Mouse (Mus musculus) forebrain, embryonic 11.5 days (tissue): ENCODE data around the gene Rapgef2. TPM values are rescaled to one million over a fixed set of nuclear protein-coding genes. Genes with fewer than 3 reads are reported as not detected.

Source experiments
- ATAC-seq: fragments of 200-750 bp; cut with Nextera tagmentation; replicated peaks from 2 replicates; pipeline ENCODE4 v1.8.0; 2017; ENCODE audit warnings: moderate TSS enrichment; ENCODE audit not compliant: low FRiP score
- DNase-seq: peaks from one replicate; pipeline ENCODE4 v3.0.0-alpha.2; 2017; ENCODE audit warnings: low spot score
- H3K27ac ChIP-seq: fragments of 300-500 bp; sonication (generic); 2 replicates; pipeline ENCODE4 v1.5.1; 2014; ENCODE audit warnings: low read depth, low read length
- H3K27me3 ChIP-seq: fragments of 300-500 bp; sonication (generic); 2 replicates; pipeline ENCODE4 v1.6.1; 2014; ENCODE audit warnings: mild to moderate bottlenecking, low read length, mixed read lengths; ENCODE audit not compliant: control insufficient read depth, insufficient read depth
- H3K36me3 ChIP-seq: fragments of 300-500 bp; sonication (generic); 2 replicates; pipeline ENCODE4 v1.6.1; 2014; ENCODE audit warnings: mild to moderate bottlenecking, low read length, moderate library complexity, mixed read lengths; ENCODE audit not compliant: control insufficient read depth, insufficient read depth
- H3K4me1 ChIP-seq: fragments of 300-500 bp; sonication (generic); replicated peaks from 2 replicates; pipeline ENCODE4 v1.6.1; 2014; ENCODE audit warnings: low read length, mixed read lengths; ENCODE audit not compliant: control insufficient read depth, insufficient read depth
- H3K4me2 ChIP-seq: fragments of 300-500 bp; sonication (generic); 2 replicates; pipeline ENCODE4 v1.6.1; 2014; ENCODE audit warnings: low read depth, mild to moderate bottlenecking, low read length, moderate library complexity, mixed read lengths; ENCODE audit not compliant: severe bottlenecking
- H3K4me3 ChIP-seq: fragments of 300-500 bp; sonication (generic); 2 replicates; pipeline ENCODE4 v1.5.1; 2014; ENCODE audit warnings: low read depth, low read length
- H3K9ac ChIP-seq: fragments of 300-500 bp; sonication (generic); 2 replicates; pipeline ENCODE4 v1.6.1; 2014; ENCODE audit warnings: low read length
- H3K9me3 ChIP-seq: fragments of 300-500 bp; sonication (generic); 2 replicates; pipeline ENCODE4 v1.6.1; 2016; ENCODE audit warnings: low read length, mixed read lengths; ENCODE audit not compliant: control insufficient read depth
- WGBS: fragments of 180-500 bp; shearing (Covaris S2); extraction: QIAGEN DNeasy Blood & Tissue Kit; methylation state at CpG from one replicate; pipeline ENCODE4 v1.1.7; 2014; 5-methylcytosine and 5-hydroxymethylcytosine counted together
- polyA plus RNA-seq: library from polyadenylated mRNA; unstranded; fragments of >200 nt; fragmentation: Nextera tagmentation; extraction: Ambion mirVana; gene quantifications from 2 replicates; pipeline ENCODE4 v1.2.1, GENCODE M21; 2014

Gene Rapgef2
- polyA plus RNA-seq, 1 experiment from 2014 or later = 8.5 TPM

DNA sequence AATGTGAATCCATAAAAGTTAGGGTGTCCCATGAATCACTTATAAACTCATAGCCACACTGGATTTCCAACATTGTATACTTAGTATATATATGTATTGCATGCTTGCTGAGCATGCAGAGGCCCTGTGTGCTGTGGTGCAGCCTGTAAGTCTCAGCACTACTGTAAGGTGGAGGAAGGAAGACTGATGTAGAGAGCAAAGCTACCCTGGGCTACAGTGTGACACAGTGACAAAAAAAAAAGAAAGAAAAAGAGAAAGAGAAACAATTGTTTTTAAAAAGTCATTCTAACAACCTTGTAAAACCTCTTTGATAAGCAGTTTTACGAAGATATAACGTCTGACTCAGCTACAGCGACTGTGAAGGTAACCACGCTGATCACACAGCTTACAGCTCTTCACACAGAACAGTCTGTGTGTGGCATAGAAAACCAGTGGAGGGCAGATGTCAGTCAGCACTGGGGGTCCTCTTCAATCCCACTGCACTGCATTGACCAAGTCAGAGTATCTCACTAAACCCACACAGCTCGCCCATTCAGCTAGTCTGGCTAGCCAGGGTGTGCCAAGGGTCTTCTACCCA lies 37.6 kb downstream of the Rapgef2 start:
- WGBS = 88% methylated on average over 5 of the region's 5 CpGs
- H3K36me3 ChIP-seq = no peaks in the 10 kb centered on the region
- no peak overlapping the region for H3K4me2 ChIP-seq
- DNase-seq (no peak), ATAC-seq (no peak)
- H3K9ac ChIP-seq = no peak overlapping the region
- H3K4me1 ChIP-seq = peaks cover 2% of the 10 kb centered on the region; the same call in 1 of the 2 replicates
- H3K27me3 ChIP-seq = no peaks in the 10 kb centered on the region
- no peak overlapping the region for H3K4me3 ChIP-seq
- H3K9me3 ChIP-seq = no peaks in the 10 kb centered on the region; the same call in 1 of the 2 replicates
- no peak overlapping the region for H3K27ac ChIP-seq

- WGBS = 93% methylated on average over 11 of the region's 11 CpGs
- H3K4me3 ChIP-seq = no peak overlapping the region
- H3K9ac ChIP-seq = no peak overlapping the region
- no peak overlapping the region for H3K27ac ChIP-seq
- DNase-seq = no peak
- no peaks in the 10 kb centered on the region for H3K4me1 ChIP-seq
- no peak for ATAC-seq
- H3K36me3 ChIP-seq = no peaks in the 10 kb centered on the region
- H3K9me3 ChIP-seq = no peaks in the 10 kb centered on the region; the same call in 1 of the 2 replicates
- H3K4me2 ChIP-seq = no peak overlapping the region
- no peaks in the 10 kb centered on the region for H3K27me3 ChIP-seq
These were observed 38.1 kb downstream of the Rapgef2 start for GRCm38 (mm10) chr3:79248208-79248607.

DNA sequence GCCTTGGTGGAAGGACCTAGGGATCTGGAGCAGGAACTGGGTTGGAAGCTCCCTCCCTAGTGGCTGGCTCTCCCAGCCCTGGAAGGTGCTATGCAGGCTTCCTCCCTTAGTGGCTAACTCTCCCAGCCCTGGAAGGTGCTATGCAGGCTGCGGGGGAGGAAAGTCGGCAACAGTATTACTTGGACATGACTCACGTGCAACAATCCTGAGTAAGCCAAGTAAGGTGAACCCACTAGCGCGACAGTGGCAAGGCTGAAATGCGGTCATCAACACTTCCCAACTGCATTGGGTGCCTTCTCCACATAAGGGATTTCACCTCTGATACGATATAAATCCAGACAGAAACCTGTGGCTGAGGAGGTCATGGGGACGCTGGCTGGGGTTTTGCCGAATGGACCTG lies 42.0 kb downstream of the Rapgef2 start:
- no peak overlapping the region for H3K9ac ChIP-seq
- no peaks in the 10 kb centered on the region for H3K9me3 ChIP-seq
- 81% methylated on average over 9 of the region's 9 CpGs for WGBS
- DNase-seq = peak; percentile 30
- ATAC-seq = no peak
- no peaks in the 10 kb centered on the region for H3K36me3 ChIP-seq
- no peak overlapping the region for H3K27ac ChIP-seq
- H3K4me2 ChIP-seq = no peak overlapping the region
- no peaks in the 10 kb centered on the region for H3K27me3 ChIP-seq
- no peaks in the 10 kb centered on the region for H3K4me1 ChIP-seq
- H3K4me3 ChIP-seq = no peak overlapping the region

GRCm38 (mm10) chr3:79242922-79243705 lies 43.2 kb downstream of the Rapgef2 start:
- no peaks in the 10 kb centered on the region for H3K27me3 ChIP-seq
- ATAC-seq = no peak
- H3K4me3 ChIP-seq = no peak overlapping the region
- H3K36me3 ChIP-seq = no peaks in the 10 kb centered on the region
- DNase-seq = no peak
- H3K4me1 ChIP-seq = no peaks in the 10 kb centered on the region
- no peak overlapping the region for H3K9ac ChIP-seq
- 81% methylated on average over 12 of the region's 12 CpGs for WGBS
- no peak overlapping the region for H3K4me2 ChIP-seq
- no peaks in the 10 kb centered on the region for H3K9me3 ChIP-seq
- no peak overlapping the region for H3K27ac ChIP-seq

- WGBS = 86% methylated on average over 8 of the region's 8 CpGs
- Histone ChIP-seq H3K27ac (no peak overlapping the region), H3K4me3 (no peak overlapping the region), H3K27me3 (no peaks in the 10 kb centered on the region), H3K36me3 (no peaks in the 10 kb centered on the region), H3K4me1 (no peaks in the 10 kb centered on the region), H3K9me3 (no peaks in the 10 kb centered on the region), H3K9ac (no peak overlapping the region), H3K4me2 (no peak overlapping the region)
- ATAC-seq = no peak
- DNase-seq = no peak
These were observed 44.0 kb downstream of the Rapgef2 start for GRCm38 (mm10) chr3:79242298-79242697.

GRCm38 (mm10) chr3:79239066-79239462 lies 47.3 kb downstream of the Rapgef2 start:
- H3K36me3 ChIP-seq = no peaks in the 10 kb centered on the region
- ATAC-seq = no peak
- H3K9ac ChIP-seq = no peak overlapping the region
- WGBS = 88% methylated on average over 6 of the region's 6 CpGs
- no peaks in the 10 kb centered on the region for H3K27me3 ChIP-seq
- no peak for DNase-seq
- H3K27ac ChIP-seq = no peak overlapping the region
- H3K4me2 ChIP-seq = no peak overlapping the region
- no peaks in the 10 kb centered on the region for H3K9me3 ChIP-seq
- no peaks in the 10 kb centered on the region for H3K4me1 ChIP-seq
- no peak overlapping the region for H3K4me3 ChIP-seq

DNA sequence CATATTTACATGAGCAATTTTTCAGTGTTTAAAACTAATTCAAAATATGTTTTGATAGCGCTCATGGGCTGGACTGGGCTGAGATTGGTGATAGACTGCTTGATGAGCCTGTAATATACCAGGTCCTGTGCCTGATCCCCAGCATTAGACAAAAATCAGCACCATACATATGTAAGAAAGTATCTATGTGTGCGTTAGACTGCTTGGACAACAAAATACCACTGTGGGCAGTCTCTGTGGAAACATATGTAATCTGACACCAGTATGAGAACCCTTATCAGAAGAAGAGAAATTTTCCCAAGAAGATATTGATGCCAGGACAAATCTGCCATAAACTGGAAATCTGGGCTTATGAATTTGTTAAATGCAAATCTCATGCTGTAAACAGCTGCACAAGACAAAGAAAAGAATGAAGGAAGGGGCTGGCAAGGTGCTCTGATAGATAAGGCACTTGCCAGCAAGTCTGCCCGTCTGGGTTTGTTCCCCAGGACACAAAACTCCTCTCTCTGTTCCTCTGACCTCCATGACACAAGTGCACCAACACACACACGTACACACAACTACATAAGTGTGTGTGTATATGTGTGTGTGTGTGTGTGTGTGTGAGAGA lies 47.8 kb downstream of the Rapgef2 start:
- Histone ChIP-seq H3K4me3 (no peak overlapping the region), H3K27ac (no peak overlapping the region), H3K36me3 (no peaks in the 10 kb centered on the region), H3K4me2 (no peak overlapping the region), H3K9me3 (no peaks in the 10 kb centered on the region), H3K9ac (no peak overlapping the region), H3K27me3 (no peaks in the 10 kb centered on the region), H3K4me1 (no peaks in the 10 kb centered on the region)
- DNase-seq = no peak
- 84% methylated on average over 4 of the region's 4 CpGs for WGBS
- no peak for ATAC-seq

GRCm38 (mm10) chr3:79237619-79238342 lies 48.5 kb downstream of the Rapgef2 start:
- 86% methylated on average over 9 of the region's 9 CpGs for WGBS

More at GRCm38 (mm10) chr3:79237619-79238342, 48.5 kb downstream of the Rapgef2 start:
- H3K27ac ChIP-seq = no peak overlapping the region
- H3K4me2 ChIP-seq = no peak overlapping the region
- ATAC-seq = no peak
- H3K27me3 ChIP-seq = no peaks in the 10 kb centered on the region
- no peak overlapping the region for H3K4me3 ChIP-seq
- H3K9ac ChIP-seq = no peak overlapping the region
- no peak for DNase-seq
- H3K36me3 ChIP-seq = no peaks in the 10 kb centered on the region
- H3K9me3 ChIP-seq = no peaks in the 10 kb centered on the region
- no peaks in the 10 kb centered on the region for H3K4me1 ChIP-seq
